Mouse (Mus musculus) neural tube, embryonic 12.5 days (tissue): ENCODE data around the gene Tmem59. TPM values are rescaled to one million over a fixed set of nuclear protein-coding genes. Genes with fewer than 3 reads are reported as not detected.

Source experiments
- ATAC-seq: fragments of 200-750 bp; cut with Nextera tagmentation; 2 replicates; pipeline ENCODE4 v1.8.0; 2017; ENCODE audit warnings: low read depth, mild to moderate bottlenecking, moderate TSS enrichment, moderate library complexity; ENCODE audit not compliant: low FRiP score
- H3K27ac ChIP-seq: fragments of 300-500 bp; sonication (generic); 2 replicates; pipeline ENCODE4 v1.5.1; 2016
- H3K27me3 ChIP-seq: fragments of 300-500 bp; sonication (generic); replicated peaks from 2 replicates; pipeline ENCODE4 v1.6.1; 2016; ENCODE audit warnings: mild to moderate bottlenecking
- H3K36me3 ChIP-seq: fragments of 300-500 bp; sonication (generic); 2 replicates; pipeline ENCODE4 v1.6.1; 2016; ENCODE audit warnings: mild to moderate bottlenecking
- H3K4me1 ChIP-seq: fragments of 300-500 bp; sonication (generic); 2 replicates; pipeline ENCODE4 v1.6.1; 2016
- H3K4me2 ChIP-seq: fragments of 300-500 bp; sonication (generic); replicated peaks from 2 replicates; pipeline ENCODE4 v1.6.1; 2016; ENCODE audit warnings: mild to moderate bottlenecking
- H3K4me3 ChIP-seq: fragments of 300-500 bp; sonication (generic); 2 replicates; pipeline ENCODE4 v1.5.1; 2016
- H3K9ac ChIP-seq: fragments of 300-500 bp; sonication (generic); 2 replicates; pipeline ENCODE4 v1.6.1; 2016; ENCODE audit warnings: mild to moderate bottlenecking
- H3K9me3 ChIP-seq: fragments of 300-500 bp; sonication (generic); 2 replicates; pipeline ENCODE4 v1.6.1; 2016; ENCODE audit warnings: mild to moderate bottlenecking
- WGBS: fragments of 180-500 bp; shearing (Covaris S2); methylation state at CpG from one replicate; pipeline ENCODE4 v1.1.7; 2016; 5-methylcytosine and 5-hydroxymethylcytosine counted together
- polyA plus RNA-seq: library from polyadenylated mRNA; unstranded; fragments of >200 nt; fragmentation: Nextera tagmentation; extraction: Ambion mirVana; gene quantifications from 2 replicates; pipeline ENCODE4 v1.2.1, GENCODE M21; 2016

Tmem59 gene
- polyA plus RNA-seq, 1 experiment from 2014 or later = 399 TPM

DNA sequence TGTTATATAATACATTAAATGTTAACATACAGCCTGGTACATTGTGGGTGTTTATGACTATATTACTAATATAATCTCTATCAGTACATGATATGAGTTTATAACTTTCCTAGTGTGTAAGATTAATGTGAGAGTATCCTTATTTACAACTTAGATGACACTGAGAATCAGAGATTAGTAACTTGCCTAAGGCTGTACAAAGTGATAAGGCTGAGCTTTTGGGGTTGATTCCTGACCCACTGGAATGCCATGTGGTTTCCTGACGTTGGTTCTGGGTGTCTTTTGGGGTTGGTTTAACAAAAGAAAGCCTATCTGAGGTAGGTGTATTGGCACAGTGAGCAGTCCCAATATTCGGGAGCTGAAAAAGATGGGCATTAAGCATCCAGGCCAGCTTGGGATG is 4.6 kb downstream of the Tmem59 start:
- WGBS = 80% methylated on average over 2 of the region's 2 CpGs
- no peaks in the 10 kb centered on the region for H3K27me3 ChIP-seq
- ATAC-seq = no peak
- H3K36me3 ChIP-seq = peaks cover 18% of the 10 kb centered on the region
- no peak overlapping the region for H3K4me3 ChIP-seq
- H3K9me3 ChIP-seq = no peaks in the 10 kb centered on the region
- no peak overlapping the region for H3K9ac ChIP-seq
- peaks cover 19% of the 10 kb centered on the region for H3K4me1 ChIP-seq
- H3K27ac ChIP-seq = no peak overlapping the region
- no peak overlapping the region for H3K4me2 ChIP-seq

DNA sequence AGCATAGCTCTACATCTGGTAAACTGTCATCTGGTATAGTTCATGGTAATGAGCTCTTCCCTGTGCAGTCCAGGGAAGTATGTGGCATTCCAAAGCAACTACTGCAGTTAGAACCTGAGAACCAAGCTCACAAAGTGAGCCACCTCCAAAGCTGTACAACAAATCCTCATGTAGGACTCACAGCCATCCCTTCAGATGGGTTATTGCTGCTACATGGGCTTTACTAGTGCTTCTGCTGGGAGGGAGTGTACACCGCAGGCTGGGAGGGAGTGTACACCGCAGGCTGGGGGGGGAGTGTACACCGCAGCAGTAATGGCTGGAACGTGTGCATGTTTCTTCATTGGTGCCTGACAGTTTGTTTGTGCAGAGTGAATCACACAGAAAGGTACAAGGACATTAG is 5.0 kb downstream of the Tmem59 start:
- Histone ChIP-seq H3K4me2 (no peak overlapping the region), H3K4me3 (no peak overlapping the region), H3K36me3 (peaks cover 22% of the 10 kb centered on the region), H3K9me3 (no peaks in the 10 kb centered on the region), H3K27me3 (no peaks in the 10 kb centered on the region), H3K27ac (no peak overlapping the region), H3K9ac (no peak overlapping the region), H3K4me1 (peaks cover 19% of the 10 kb centered on the region)
- ATAC-seq = no peak
- WGBS = 92% methylated on average over 4 of the region's 4 CpGs

DNA sequence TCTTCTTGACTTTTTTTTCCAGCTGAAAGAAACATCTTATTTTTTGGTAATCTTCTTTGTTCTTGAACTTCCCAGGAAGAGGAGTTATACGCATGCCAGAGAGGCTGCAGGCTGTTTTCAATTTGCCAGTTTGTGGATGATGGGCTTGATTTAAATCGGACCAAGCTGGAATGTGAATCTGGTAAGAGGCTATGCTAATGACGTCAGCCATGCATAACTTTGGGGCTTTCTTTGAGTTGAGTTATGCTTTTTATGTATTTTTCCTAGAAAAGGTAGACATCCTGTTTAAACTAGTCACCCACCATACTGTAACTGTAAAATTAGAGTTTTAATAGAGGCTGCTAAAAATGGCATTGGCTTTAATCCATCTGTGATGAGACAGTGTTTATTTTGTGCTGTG is 7.5 kb downstream of the Tmem59 start:
- Histone ChIP-seq H3K27me3 (no peaks in the 10 kb centered on the region), H3K27ac (no peak overlapping the region), H3K36me3 (peaks cover 42% of the 10 kb centered on the region), H3K9me3 (no peaks in the 10 kb centered on the region), H3K9ac (no peak overlapping the region), H3K4me1 (peaks cover 11% of the 10 kb centered on the region), H3K4me3 (no peak overlapping the region), H3K4me2 (no peak overlapping the region)
- WGBS = 84% methylated on average over 3 of the region's 3 CpGs
- no peak for ATAC-seq

DNA sequence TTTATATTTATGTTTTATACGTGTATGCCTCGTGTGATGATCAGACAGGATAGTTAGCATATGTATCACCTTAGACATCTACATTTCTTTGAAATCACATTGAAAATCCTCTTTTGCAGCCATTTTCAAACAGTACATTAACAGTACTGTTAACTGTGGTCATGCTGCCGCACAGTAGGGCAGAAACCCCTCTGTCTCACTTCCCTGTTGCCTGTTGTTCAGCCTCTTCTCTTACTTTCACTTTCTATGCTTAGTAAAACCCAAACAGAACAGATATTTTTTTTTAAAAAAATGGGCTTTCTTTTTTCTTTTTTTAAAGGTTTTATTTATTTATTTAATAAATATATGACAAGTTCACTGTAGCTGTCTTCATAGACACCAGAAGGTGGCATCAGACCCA is 15.6 kb downstream of the Tmem59 start:
- peaks cover 76% of the 10 kb centered on the region for H3K36me3 ChIP-seq
- 92% methylated on average over 3 of the region's 3 CpGs for WGBS
- ATAC-seq = no peak

DNA sequence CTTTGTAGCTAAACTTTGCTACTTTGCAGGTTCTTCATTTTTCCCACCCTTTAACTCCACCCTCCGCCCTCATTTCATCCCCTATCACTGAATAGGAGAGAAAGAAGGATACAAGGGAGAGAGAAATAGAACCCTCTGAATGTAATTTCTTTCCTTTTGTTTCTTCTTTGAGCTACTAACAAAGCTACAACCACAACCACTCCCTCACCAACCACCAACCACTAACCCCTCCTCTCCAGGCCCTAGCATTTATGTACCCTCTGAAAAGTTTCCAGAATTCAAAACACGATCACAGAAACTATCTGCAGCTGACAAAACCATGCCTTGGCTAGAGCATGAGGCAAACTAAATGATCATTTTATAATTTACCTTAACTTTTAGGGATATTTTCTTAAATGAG is 18.3 kb downstream of the Tmem59 start:
- no peak overlapping the region for H3K4me3 ChIP-seq
- no peak overlapping the region for H3K27ac ChIP-seq
- no peak overlapping the region for H3K9ac ChIP-seq
- 89% methylated on average over 2 of the region's 2 CpGs for WGBS
- H3K4me1 ChIP-seq = no peaks in the 10 kb centered on the region
- no peak for ATAC-seq
- no peaks in the 10 kb centered on the region for H3K27me3 ChIP-seq
- no peaks in the 10 kb centered on the region for H3K9me3 ChIP-seq
- peaks cover 83% of the 10 kb centered on the region for H3K36me3 ChIP-seq
- H3K4me2 ChIP-seq = no peak overlapping the region

More for the DNA sequence above, 15.6 kb downstream of the Tmem59 start:
- H3K27me3 ChIP-seq = no peaks in the 10 kb centered on the region
- no peak overlapping the region for H3K4me3 ChIP-seq
- no peaks in the 10 kb centered on the region for H3K9me3 ChIP-seq
- H3K4me1 ChIP-seq = no peaks in the 10 kb centered on the region
- no peak overlapping the region for H3K9ac ChIP-seq
- no peak overlapping the region for H3K4me2 ChIP-seq
- H3K27ac ChIP-seq = no peak overlapping the region

DNA sequence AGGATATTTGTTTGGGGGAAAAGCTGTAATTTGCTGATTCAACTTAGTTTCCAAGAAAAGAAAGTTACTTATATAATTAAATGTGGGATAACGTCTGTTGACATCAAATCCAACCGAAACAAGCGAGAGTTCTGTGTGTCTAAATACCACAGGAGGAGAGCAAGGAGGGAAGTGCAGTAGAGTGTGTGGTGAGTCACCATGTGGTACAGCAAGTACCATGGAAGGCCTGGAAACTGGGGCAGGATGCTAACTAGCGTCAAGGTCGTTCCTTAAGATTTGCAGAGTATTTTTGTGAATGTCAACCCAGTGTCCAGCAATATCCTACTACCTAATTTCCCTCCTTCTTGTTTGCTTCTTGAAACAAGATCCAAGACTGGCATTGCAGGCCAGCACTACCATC is 19.9 kb downstream of the Tmem59 start:
- ATAC-seq = no peak
- Histone ChIP-seq H3K27ac (no peak overlapping the region), H3K4me3 (no peak overlapping the region), H3K27me3 (no peaks in the 10 kb centered on the region), H3K9me3 (no peaks in the 10 kb centered on the region), H3K4me1 (no peaks in the 10 kb centered on the region), H3K9ac (no peak overlapping the region), H3K4me2 (no peak overlapping the region), H3K36me3 (peaks cover 87% of the 10 kb centered on the region)
- WGBS = 95% methylated on average over 5 of the region's 5 CpGs

DNA sequence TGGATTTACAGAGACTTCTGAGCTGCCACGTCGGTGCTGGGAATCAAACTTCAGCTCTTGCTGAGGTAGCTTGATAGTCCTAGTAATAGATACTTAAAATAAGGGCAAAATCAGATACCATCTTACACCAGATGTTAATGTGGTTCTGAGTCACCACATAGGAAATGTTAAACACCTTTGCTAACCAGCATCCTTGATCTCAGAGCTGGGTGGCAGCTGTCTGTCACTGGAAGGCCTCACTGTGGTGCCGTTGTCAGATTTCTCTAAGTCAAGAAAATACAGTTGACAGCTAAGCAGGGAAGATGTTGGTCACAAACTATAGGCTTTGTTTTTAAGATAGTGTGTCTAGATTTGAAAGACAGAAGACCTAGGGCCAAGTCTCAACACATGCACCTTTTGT is 23.6 kb downstream of the Tmem59 start:
- WGBS = 98% methylated on average over 3 of the region's 3 CpGs
- no peak overlapping the region for H3K27ac ChIP-seq
- no peak overlapping the region for H3K4me3 ChIP-seq
- no peak overlapping the region for H3K9ac ChIP-seq
- H3K4me1 ChIP-seq = no peaks in the 10 kb centered on the region
- H3K36me3 ChIP-seq = peaks cover 84% of the 10 kb centered on the region
- ATAC-seq = no peak
- H3K9me3 ChIP-seq = no peaks in the 10 kb centered on the region
- H3K27me3 ChIP-seq = no peaks in the 10 kb centered on the region
- no peak overlapping the region for H3K4me2 ChIP-seq

DNA sequence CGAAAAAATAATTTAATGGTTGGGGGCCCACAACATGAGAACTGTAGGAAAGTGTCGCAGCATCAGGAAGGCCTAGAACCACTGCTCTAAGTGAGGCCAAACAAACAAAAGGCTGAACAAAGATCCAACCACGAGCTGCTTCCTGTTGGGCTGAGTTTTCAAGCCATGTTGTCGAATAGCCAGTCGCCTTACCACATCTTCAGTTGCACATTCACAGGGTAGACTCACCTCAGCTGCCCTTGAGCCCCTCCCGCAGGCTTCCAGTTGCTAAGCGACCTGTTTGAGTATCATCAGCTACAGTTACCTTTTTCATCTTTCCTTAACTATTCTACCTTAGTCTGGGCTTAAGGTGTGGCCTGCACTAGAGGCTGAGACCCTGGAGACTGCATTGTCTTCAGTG is 24.8 kb downstream of the Tmem59 start:
- Histone ChIP-seq H3K4me2 (no peak overlapping the region), H3K27ac (no peak overlapping the region), H3K4me3 (no peak overlapping the region), H3K9me3 (no peaks in the 10 kb centered on the region), H3K36me3 (peaks cover 85% of the 10 kb centered on the region), H3K9ac (no peak overlapping the region), H3K27me3 (no peaks in the 10 kb centered on the region), H3K4me1 (no peaks in the 10 kb centered on the region)
- ATAC-seq = no peak
- 88% methylated on average over 7 of the region's 7 CpGs for WGBS

DNA sequence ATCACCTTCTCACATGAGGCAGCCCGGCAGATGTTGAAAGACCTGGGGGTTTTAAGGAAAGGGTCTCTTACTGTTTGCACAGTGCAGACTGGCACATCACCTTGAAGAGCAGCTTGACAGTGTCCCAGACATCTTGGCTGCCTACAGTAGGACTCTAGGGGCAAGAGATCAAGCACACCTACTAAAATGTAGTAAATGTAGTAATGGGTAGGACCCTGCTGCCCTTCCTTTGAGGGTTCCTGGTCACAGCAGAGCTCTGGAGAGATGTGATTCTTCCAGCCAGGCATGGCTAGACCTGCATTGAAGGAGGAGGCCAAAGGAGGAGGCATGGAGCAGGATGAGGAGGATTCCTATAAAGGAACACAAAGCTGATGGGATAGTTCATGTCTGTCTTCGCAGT is 28.8 kb downstream of the Tmem59 start:
- no peak for ATAC-seq
- H3K36me3 ChIP-seq = peaks cover 55% of the 10 kb centered on the region
- H3K4me2 ChIP-seq = no peak overlapping the region
- no peak overlapping the region for H3K4me3 ChIP-seq
- no peaks in the 10 kb centered on the region for H3K9me3 ChIP-seq
- H3K27me3 ChIP-seq = no peaks in the 10 kb centered on the region
- H3K9ac ChIP-seq = no peak overlapping the region
- no peak overlapping the region for H3K27ac ChIP-seq
- 100% methylated on average over 2 of the region's 2 CpGs for WGBS
- no peaks in the 10 kb centered on the region for H3K4me1 ChIP-seq

DNA sequence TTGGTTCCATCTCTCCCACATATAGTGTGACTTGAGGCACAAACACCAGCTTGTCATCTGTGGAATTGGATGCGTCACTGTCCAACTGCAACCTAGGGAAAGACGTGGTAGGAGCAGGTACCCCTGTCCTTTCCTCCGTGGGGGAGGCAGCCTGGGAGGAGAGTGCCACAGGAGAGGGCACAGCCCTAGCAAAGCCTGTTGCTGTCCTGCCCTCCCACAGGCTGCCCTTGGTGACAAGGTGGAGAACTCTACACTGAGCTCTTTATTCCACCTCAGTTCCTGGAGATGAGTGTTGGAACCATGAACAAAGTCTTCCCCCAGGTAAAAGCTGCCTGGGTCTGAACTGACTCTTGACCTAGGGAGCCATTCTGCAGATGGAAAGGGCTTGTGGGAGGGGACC is 30.7 kb downstream of the Tmem59 start, which contains the start of gene Ldlrad1:
Ldlrad1 (plus strand) TSS at position 301 of the 400 bp plus-strand sequence.
- H3K36me3 ChIP-seq = peaks cover 37% of the 10 kb centered on the region
- WGBS = 91% methylated on average over 3 of the region's 3 CpGs
- no peak for ATAC-seq
- H3K4me3 ChIP-seq = no peak within 1 kb of the TSS
- no peaks in the 10 kb centered on the region for H3K4me1 ChIP-seq
- H3K27me3 ChIP-seq = no peaks in the 10 kb centered on the region
- no peaks in the 10 kb centered on the region for H3K9me3 ChIP-seq
- no peak within 1 kb of the TSS for H3K9ac ChIP-seq
- no peak within 1 kb of the TSS for H3K27ac ChIP-seq
- H3K4me2 ChIP-seq = no peak within 1 kb of the TSS

DNA sequence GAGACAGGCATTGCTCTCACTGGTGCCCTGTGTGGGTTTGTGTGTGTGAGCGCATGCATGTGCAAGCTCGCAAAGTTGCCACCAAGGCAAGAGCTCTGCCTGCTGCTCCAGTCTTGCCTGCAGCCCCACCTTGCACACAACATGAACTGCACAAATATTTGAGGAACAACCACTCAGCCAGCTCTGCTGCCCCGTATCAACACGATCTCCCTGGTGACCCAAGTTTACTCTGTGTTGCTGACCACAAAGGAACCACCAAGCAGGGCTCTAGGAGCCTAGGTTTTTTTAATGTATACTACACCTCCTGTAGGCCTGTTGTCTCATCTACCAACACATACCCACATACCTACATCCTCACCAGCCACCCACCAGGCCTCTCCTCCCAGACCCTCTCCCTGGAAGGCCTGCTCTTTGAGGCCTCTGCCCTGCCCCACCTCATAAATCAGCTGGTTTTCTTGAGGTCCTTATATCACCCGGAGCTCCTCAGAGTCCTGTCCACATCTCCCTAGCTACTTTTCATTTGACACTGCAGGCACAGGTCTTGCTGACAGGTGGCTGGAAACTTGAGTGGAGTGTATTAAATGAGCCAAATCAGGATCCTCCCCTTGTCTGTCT is 32.4 kb downstream of the Tmem59 start:
- Histone ChIP-seq H3K27ac (no peak overlapping the region), H3K4me3 (no peak overlapping the region), H3K4me1 (no peaks in the 10 kb centered on the region), H3K36me3 (peaks cover 21% of the 10 kb centered on the region), H3K27me3 (no peaks in the 10 kb centered on the region), H3K4me2 (no peak overlapping the region), H3K9ac (no peak overlapping the region), H3K9me3 (no peaks in the 10 kb centered on the region)
- no peak for ATAC-seq
- WGBS = 77% methylated on average over 5 of the region's 5 CpGs

DNA sequence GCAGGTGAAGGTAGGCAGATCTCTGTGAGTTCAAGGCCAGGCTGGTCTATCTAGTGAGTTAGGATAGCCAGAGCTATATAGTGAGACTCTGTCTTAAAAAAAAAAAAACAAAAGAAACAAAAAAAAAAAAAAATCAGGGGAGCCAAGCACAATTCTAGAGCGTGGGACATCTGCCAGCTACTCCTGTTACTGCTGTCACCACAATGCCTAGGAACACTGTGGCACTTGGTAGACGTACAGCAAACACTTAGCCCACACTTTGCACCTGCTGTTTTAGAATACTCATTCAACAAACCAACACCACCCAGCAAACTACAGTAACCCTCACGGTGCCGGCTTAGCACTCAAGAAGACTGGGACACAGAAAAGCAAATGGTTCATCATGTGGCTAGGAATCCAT is 33.3 kb downstream of the Tmem59 start:
- Histone ChIP-seq H3K4me2 (no peak overlapping the region), H3K4me3 (no peak overlapping the region), H3K9ac (no peak overlapping the region), H3K9me3 (no peaks in the 10 kb centered on the region), H3K4me1 (no peaks in the 10 kb centered on the region), H3K27ac (no peak overlapping the region), H3K27me3 (no peaks in the 10 kb centered on the region), H3K36me3 (peaks cover 21% of the 10 kb centered on the region)
- ATAC-seq = no peak
- WGBS = 79% methylated on average over 4 of the region's 4 CpGs

DNA sequence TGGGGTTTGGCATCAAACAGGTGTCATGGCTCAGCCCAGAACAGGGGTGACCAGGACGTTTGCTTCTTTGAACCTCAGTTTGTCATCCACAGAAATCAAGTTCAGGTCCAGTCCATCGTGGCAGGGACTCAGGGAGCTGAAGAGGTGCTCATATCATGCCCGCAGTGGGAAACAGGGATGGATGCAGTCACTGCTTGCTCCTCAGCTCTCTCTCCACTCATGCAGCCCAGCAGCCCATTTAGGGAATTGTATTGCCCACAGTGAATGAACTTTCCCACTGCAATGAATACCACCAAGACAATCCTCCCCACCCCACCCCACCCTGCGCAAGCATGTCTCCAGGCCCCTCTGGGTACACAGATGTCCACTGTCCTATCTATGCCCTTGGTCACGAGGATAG is 33.7 kb downstream of the Tmem59 start:
- Histone ChIP-seq H3K27me3 (no peaks in the 10 kb centered on the region), H3K9ac (no peak overlapping the region), H3K4me3 (no peak overlapping the region), H3K4me1 (no peaks in the 10 kb centered on the region), H3K4me2 (no peak overlapping the region), H3K36me3 (peaks cover 19% of the 10 kb centered on the region), H3K27ac (no peak overlapping the region), H3K9me3 (no peaks in the 10 kb centered on the region)
- ATAC-seq = no peak
- WGBS = 88% methylated on average over 5 of the region's 5 CpGs
